Mouse (Mus musculus): ENCODE data around the gene Dmrtb1. TPM values are rescaled to one million over a fixed set of nuclear protein-coding genes. Genes with fewer than 3 reads are reported as not detected.

The Dmrtb1 gene
- 13.1 and 27.1 TPM in 2 replicates for total RNA-seq (2014; rRNA removed)
- polyA plus RNA-seq (2015; fragmentation: Nextera tagmentation; extraction: Ambion mirVana), result 36.8 and 37.2 TPM in 2 replicates

- H3K27ac ChIP-seq (ENCODE audit: low read depth, low read length), result no peak within 1 kb of the TSS
- no peak within 1 kb of the TSS for H3K4me3 ChIP-seq (ENCODE audit: low read depth, low read length)
- DNase-seq (ENCODE audit: low spot score) (no peak), ATAC-seq (ENCODE audit: low FRiP score) (no peak)
- H3K27me3 ChIP-seq (ENCODE audit: insufficient read depth, low read length), result no peaks in the 10 kb centered on the region
- H3K9me3 ChIP-seq (ENCODE audit: low read length), result no peaks in the 10 kb centered on the region
- no peaks in the 10 kb centered on the region for H3K36me3 ChIP-seq (ENCODE audit: insufficient read depth, low read length)
- no peak within 1 kb of the TSS for H3K9ac ChIP-seq (replicated peaks; ENCODE audit: low read length, poor library complexity, severe bottlenecking)
- peaks cover 12% of the 10 kb centered on the region for H3K4me1 ChIP-seq (ENCODE audit: insufficient read depth, low read length)
- H3K4me2 ChIP-seq (ENCODE audit: low read depth, low read length, poor library complexity, severe bottlenecking), result no peak within 1 kb of the TSS
- WGBS, result 94% methylated on average over 14 of the region's 14 CpGs
- no peak for TF ChIP-seq CTCF (IDR thresholded peaks at IDR 0.05)
Measured at GRCm38 (mm10) chr4:107684130-107684529, at the start of gene Dmrtb1. TSS of gene Dmrtb1 (minus strand) at chr4:107684230.

- H3K4me1 ChIP-seq (ENCODE audit: insufficient read depth, low read length), result no peaks in the 10 kb centered on the region
- DNase-seq (ENCODE audit: low spot score) (no peak), ATAC-seq (ENCODE audit: low FRiP score) (no peak)
- no peaks in the 10 kb centered on the region for H3K36me3 ChIP-seq (ENCODE audit: insufficient read depth, low read length)
- whole genome bisulfite sequencing, result 17% methylated on average over 3 of the region's 3 CpGs
- no peak for TF ChIP-seq CTCF (IDR thresholded peaks at IDR 0.05)
- H3K9ac ChIP-seq (replicated peaks; ENCODE audit: low read length, poor library complexity, severe bottlenecking), result no peak overlapping the region
- H3K4me3 ChIP-seq (ENCODE audit: low read depth, low read length), result no peak overlapping the region
- H3K27me3 ChIP-seq (ENCODE audit: insufficient read depth, low read length), result no peaks in the 10 kb centered on the region
- H3K4me2 ChIP-seq (ENCODE audit: low read depth, low read length, poor library complexity, severe bottlenecking), result no peak overlapping the region
- no peak overlapping the region for H3K27ac ChIP-seq (ENCODE audit: low read depth, low read length)
- no peaks in the 10 kb centered on the region for H3K9me3 ChIP-seq (ENCODE audit: low read length)
Measured at GRCm38 (mm10) chr4:107733603-107734002, 49.6 kb upstream of the Dmrtb1 start.

GRCm38 (mm10) chr4:107732624-107733023 lies 48.6 kb upstream of the Dmrtb1 start:
- Histone ChIP-seq H3K9ac (replicated peaks; ENCODE audit: low read length, poor library complexity, severe bottlenecking) (no peak overlapping the region), H3K36me3 (ENCODE audit: insufficient read depth, low read length) (no peaks in the 10 kb centered on the region), H3K27ac (ENCODE audit: low read depth, low read length) (no peak overlapping the region), H3K4me1 (ENCODE audit: insufficient read depth, low read length) (no peaks in the 10 kb centered on the region), H3K4me2 (ENCODE audit: low read depth, low read length, poor library complexity, severe bottlenecking) (no peak overlapping the region), H3K4me3 (ENCODE audit: low read depth, low read length) (no peak overlapping the region), H3K9me3 (ENCODE audit: low read length) (no peaks in the 10 kb centered on the region), H3K27me3 (ENCODE audit: insufficient read depth, low read length) (no peaks in the 10 kb centered on the region)
- no peak for DNase-seq (ENCODE audit: low spot score)
- WGBS, result 21% methylated on average over 4 of the region's 4 CpGs
- TF ChIP-seq CTCF (IDR thresholded peaks at IDR 0.05), result no peak
- no peak for ATAC-seq (ENCODE audit: low FRiP score)

GRCm38 (mm10) chr4:107732182-107732581 lies 48.2 kb upstream of the Dmrtb1 start:
- DNase-seq (ENCODE audit: low spot score) (no peak), ATAC-seq (ENCODE audit: low FRiP score) (no peak)
- TF ChIP-seq CTCF (IDR thresholded peaks at IDR 0.05), result no peak
- H3K9ac ChIP-seq (replicated peaks; ENCODE audit: low read length, poor library complexity, severe bottlenecking), result no peak overlapping the region
- H3K4me3 ChIP-seq (ENCODE audit: low read depth, low read length), result no peak overlapping the region
- H3K4me2 ChIP-seq (ENCODE audit: low read depth, low read length, poor library complexity, severe bottlenecking), result no peak overlapping the region
- H3K36me3 ChIP-seq (ENCODE audit: insufficient read depth, low read length), result no peaks in the 10 kb centered on the region
- no peaks in the 10 kb centered on the region for H3K27me3 ChIP-seq (ENCODE audit: insufficient read depth, low read length)
- no peak overlapping the region for H3K27ac ChIP-seq (ENCODE audit: low read depth, low read length)
- WGBS, result 40% methylated on average over 4 of the region's 4 CpGs
- no peaks in the 10 kb centered on the region for H3K4me1 ChIP-seq (ENCODE audit: insufficient read depth, low read length)
- no peaks in the 10 kb centered on the region for H3K9me3 ChIP-seq (ENCODE audit: low read length)

GRCm38 (mm10) chr4:107731088-107731465 lies 47.0 kb upstream of the Dmrtb1 start:
- H3K27me3 ChIP-seq (ENCODE audit: insufficient read depth, low read length), result no peaks in the 10 kb centered on the region
- H3K4me1 ChIP-seq (ENCODE audit: insufficient read depth, low read length), result no peaks in the 10 kb centered on the region
- no peak overlapping the region for H3K4me2 ChIP-seq (ENCODE audit: low read depth, low read length, poor library complexity, severe bottlenecking)
- H3K36me3 ChIP-seq (ENCODE audit: insufficient read depth, low read length), result no peaks in the 10 kb centered on the region
- ATAC-seq (ENCODE audit: low FRiP score), result no peak
- no peaks in the 10 kb centered on the region for H3K9me3 ChIP-seq (ENCODE audit: low read length)
- H3K27ac ChIP-seq (ENCODE audit: low read depth, low read length), result no peak overlapping the region
- H3K9ac ChIP-seq (replicated peaks; ENCODE audit: low read length, poor library complexity, severe bottlenecking), result 0 out of 2 replicates have a peak overlapping the region, but pooled peaks have one; percentile 8
- H3K4me3 ChIP-seq (ENCODE audit: low read depth, low read length), result no peak overlapping the region
- 39% methylated on average over 8 of the region's 8 CpGs for WGBS
- peak; percentile 33 for DNase-seq (ENCODE audit: low spot score)
- no peak for TF ChIP-seq CTCF (IDR thresholded peaks at IDR 0.05)

- no peak overlapping the region for H3K4me3 ChIP-seq (ENCODE audit: low read depth, low read length)
- TF ChIP-seq CTCF (IDR thresholded peaks at IDR 0.05), result no peak
- H3K9me3 ChIP-seq (ENCODE audit: low read length), result no peaks in the 10 kb centered on the region
- H3K4me2 ChIP-seq (ENCODE audit: low read depth, low read length, poor library complexity, severe bottlenecking), result no peak overlapping the region
- H3K27ac ChIP-seq (ENCODE audit: low read depth, low read length), result no peak overlapping the region
- 45% methylated on average over 15 of the region's 15 CpGs for WGBS
- ATAC-seq (ENCODE audit: low FRiP score) (no peak), DNase-seq (ENCODE audit: low spot score) (no peak)
- H3K27me3 ChIP-seq (ENCODE audit: insufficient read depth, low read length), result no peaks in the 10 kb centered on the region
- H3K36me3 ChIP-seq (ENCODE audit: insufficient read depth, low read length), result no peaks in the 10 kb centered on the region
- H3K4me1 ChIP-seq (ENCODE audit: insufficient read depth, low read length), result no peaks in the 10 kb centered on the region
- H3K9ac ChIP-seq (replicated peaks; ENCODE audit: low read length, poor library complexity, severe bottlenecking), result no peak overlapping the region
Measured at GRCm38 (mm10) chr4:107730391-107731087, 46.5 kb upstream of the Dmrtb1 start.

Measured in midbrain, postnatal 0 days (tissue).